Mouse (Mus musculus): Measurements from ENCODE around the gene Adh6b.

The Adh6b gene

GRCm38 (mm10) chr3:138341471-138341870 lies at the start of gene Adh6b:
Gene Adh6b, plus strand, starts transcription at chr3:138341775.
- DNase-seq (ENCODE audit: extremely low read depth, insufficient read length, low spot score): no peak

- no peak for DNase-seq (ENCODE audit: extremely low read depth, insufficient read length, low spot score)
Observed at GRCm38 (mm10) chr3:138293298-138293895, 48.2 kb upstream of the Adh6b start.

- DNase-seq (ENCODE audit: extremely low read depth, insufficient read length, low spot score): no peak
Observed at GRCm38 (mm10) chr3:138300130-138300529, 41.4 kb upstream of the Adh6b start.

- no peak for DNase-seq (ENCODE audit: extremely low read depth, insufficient read length, low spot score)
Observed at GRCm38 (mm10) chr3:138302676-138303075, 38.9 kb upstream of the Adh6b start.

- DNase-seq (ENCODE audit: extremely low read depth, insufficient read length, low spot score): no peak
Observed at GRCm38 (mm10) chr3:138303771-138304488, 37.6 kb upstream of the Adh6b start.

- no peak for DNase-seq (ENCODE audit: extremely low read depth, insufficient read length, low spot score)
Observed at GRCm38 (mm10) chr3:138304489-138304871, 37.1 kb upstream of the Adh6b start.

GRCm38 (mm10) chr3:138305486-138306289 lies 35.9 kb upstream of the Adh6b start:
- no peak for DNase-seq (ENCODE audit: extremely low read depth, insufficient read length, low spot score)

GRCm38 (mm10) chr3:138306290-138306683 lies 35.3 kb upstream of the Adh6b start:
- DNase-seq (ENCODE audit: extremely low read depth, insufficient read length, low spot score): no peak

- DNase-seq (ENCODE audit: extremely low read depth, insufficient read length, low spot score): no peak
Observed at GRCm38 (mm10) chr3:138309910-138310309, 31.7 kb upstream of the Adh6b start.

- DNase-seq (ENCODE audit: extremely low read depth, insufficient read length, low spot score): no peak
Observed at GRCm38 (mm10) chr3:138311015-138311414, 30.6 kb upstream of the Adh6b start.

GRCm38 (mm10) chr3:138312965-138313364 lies 28.6 kb upstream of the Adh6b start, which contains the start of gene Adh6a:
Gene Adh6a, plus strand, starts transcription at chr3:138313286.
- DNase-seq (ENCODE audit: extremely low read depth, insufficient read length, low spot score): no peak

GRCm38 (mm10) chr3:138316908-138317472 lies 24.6 kb upstream of the Adh6b start:
- no peak for DNase-seq (ENCODE audit: extremely low read depth, insufficient read length, low spot score)

GRCm38 (mm10) chr3:138325001-138325400 lies 16.6 kb upstream of the Adh6b start:
- no peak for DNase-seq (ENCODE audit: extremely low read depth, insufficient read length, low spot score)

GRCm38 (mm10) chr3:138325466-138325865 lies 16.1 kb upstream of the Adh6b start:
- DNase-seq (ENCODE audit: extremely low read depth, insufficient read length, low spot score): no peak

- DNase-seq (ENCODE audit: extremely low read depth, insufficient read length, low spot score): no peak
Observed at GRCm38 (mm10) chr3:138333910-138334309, 7.7 kb upstream of the Adh6b start.

GRCm38 (mm10) chr3:138334320-138334719 lies 7.3 kb upstream of the Adh6b start:
- DNase-seq (ENCODE audit: extremely low read depth, insufficient read length, low spot score): no peak

- no peak for DNase-seq (ENCODE audit: extremely low read depth, insufficient read length, low spot score)
Observed at GRCm38 (mm10) chr3:138335566-138335965, 6.0 kb upstream of the Adh6b start.

- no peak for DNase-seq (ENCODE audit: extremely low read depth, insufficient read length, low spot score)
Observed at GRCm38 (mm10) chr3:138336104-138336754, 5.3 kb upstream of the Adh6b start.

- DNase-seq (ENCODE audit: extremely low read depth, insufficient read length, low spot score): no peak
Observed at GRCm38 (mm10) chr3:138347041-138347440, 5.5 kb downstream of the Adh6b start.

- no peak for DNase-seq (ENCODE audit: extremely low read depth, insufficient read length, low spot score)
Observed at GRCm38 (mm10) chr3:138352012-138352809, 10.6 kb downstream of the Adh6b start.
